ENCODE assay signal across 12 mouse cellular contexts in the genomic region with DNA sequence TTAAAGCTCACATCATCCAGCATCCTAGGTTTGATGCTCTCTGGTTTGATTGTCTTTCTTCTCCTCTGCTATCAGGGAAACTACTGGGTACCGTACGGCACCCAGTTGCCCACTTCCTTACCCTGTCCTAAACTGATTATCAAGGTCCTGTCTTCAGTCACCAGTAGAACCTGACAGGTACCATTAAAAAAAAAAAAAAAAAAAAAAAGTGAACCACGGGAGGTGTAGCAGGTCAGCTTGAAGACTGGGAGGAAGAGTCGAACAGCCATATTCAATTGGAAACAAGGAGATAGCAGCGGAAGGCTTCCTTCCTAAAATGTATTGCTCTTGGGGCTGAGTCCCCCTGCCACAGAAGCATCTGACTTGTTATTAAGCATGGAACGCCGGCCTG.
A peak's percentile ranks its signal among the peaks of the same experiment; 100 is the strongest.
DNase-seq lines count a peak whose midpoint lies in the region; ATAC-seq and TF ChIP-seq lines count a peak whose summit lies in the region.
"Had no signal": no experiment of that assay in that cellular context is flagged by ENCODE, and none has a peak within 500 bp of the region (broad histone marks: within the 10 kb centered on the region; RNA-seq: fewer than 3 reads in every experiment).

No protein-coding gene starts in this region.

- peaks cover 37% of the 10 kb centered on the region for H3K4me1 ChIP-seq in forebrain, embryonic 15.5 days
- peaks cover 93% of the 10 kb centered on the region for H3K4me1 ChIP-seq in forebrain, embryonic 10.5 days
- H3K4me1 ChIP-seq in intestine, embryonic 14.5 days (replicated peaks; ENCODE audit: control insufficient read depth, insufficient read depth, low read length): peaks cover 48% of the 10 kb centered on the region
- H3K4me1 ChIP-seq in intestine, postnatal 0 days (replicated peaks; ENCODE audit: control insufficient read depth, insufficient read depth, low read length): peaks cover 22% of the 10 kb centered on the region; the same call in 1 of the 2 replicates
- peaks cover 13% of the 10 kb centered on the region for H3K4me1 ChIP-seq in stomach, postnatal 0 days (replicated peaks; ENCODE audit: control insufficient read depth, insufficient read depth)

- no peaks in the 10 kb centered on the region for H3K9me3 ChIP-seq in forebrain, embryonic 15.5 days
- H3K9me3 ChIP-seq in forebrain, embryonic 10.5 days: no peaks in the 10 kb centered on the region
- H3K9me3 ChIP-seq in intestine, embryonic 14.5 days (ENCODE audit: control insufficient read depth, low read length): no peaks in the 10 kb centered on the region
- no peaks in the 10 kb centered on the region for H3K9me3 ChIP-seq in intestine, postnatal 0 days (ENCODE audit: control insufficient read depth)
- no peaks in the 10 kb centered on the region for H3K9me3 ChIP-seq in stomach, postnatal 0 days (ENCODE audit: control insufficient read depth, low read length)
- H3K9me3 ChIP-seq: hindbrain, embryonic 13.5 days; midbrain, embryonic 13.5 days; neural tube, embryonic 13.5 days had no signal

- no peak for DNase-seq in forebrain, embryonic 10.5 days (ENCODE audit: extremely low spot score, low spot score)
- no peak for DNase-seq in intestine, embryonic 14.5 days (ENCODE audit: low spot score)
- DNase-seq in thymus, postnatal 25 days: peak; percentile 9
- no peak for DNase-seq in thymus, postnatal 4 days
- DNase-seq in stomach, postnatal 0 days (ENCODE audit: low spot score): no peak
- DNase-seq in right cerebral cortex, postnatal 4 days: no peak
- DNase-seq: cerebellum, adult 11-12 months had no signal

- TF ChIP-seq EP300 in stomach, postnatal 0 days (optimal IDR thresholded peaks at IDR 0.05): no peak

- WGBS in forebrain, embryonic 15.5 days: 81% methylated on average over 7 of the region's 7 CpGs
- WGBS in forebrain, embryonic 10.5 days: 84% methylated on average over 7 of the region's 7 CpGs
- WGBS in intestine, embryonic 14.5 days: 29% methylated on average over 7 of the region's 7 CpGs
- 48% methylated on average over 7 of the region's 7 CpGs for WGBS in intestine, postnatal 0 days
- WGBS in stomach, postnatal 0 days: 41% methylated on average over 7 of the region's 7 CpGs

- ATAC-seq in forebrain, embryonic 15.5 days (replicated peaks): no peak
- no peak for ATAC-seq in intestine, embryonic 14.5 days (replicated peaks; ENCODE audit: low FRiP score, low TSS enrichment, low read depth)
- no peak for ATAC-seq in intestine, postnatal 0 days
- ATAC-seq in stomach, postnatal 0 days (ENCODE audit: low FRiP score, low TSS enrichment): no peak

- H3K36me3 ChIP-seq in forebrain, embryonic 15.5 days: no peaks in the 10 kb centered on the region
- H3K36me3 ChIP-seq in forebrain, embryonic 10.5 days (replicated peaks): no peaks in the 10 kb centered on the region
- H3K36me3 ChIP-seq in intestine, embryonic 14.5 days (ENCODE audit: control insufficient read depth, insufficient read depth, low read length): no peaks in the 10 kb centered on the region
- H3K36me3 ChIP-seq in intestine, postnatal 0 days (ENCODE audit: control insufficient read depth, insufficient read depth): no peaks in the 10 kb centered on the region
- no peaks in the 10 kb centered on the region for H3K36me3 ChIP-seq in stomach, postnatal 0 days (ENCODE audit: control insufficient read depth, insufficient read depth, low read length)
- H3K36me3 ChIP-seq: hindbrain, embryonic 13.5 days; midbrain, embryonic 13.5 days; neural tube, embryonic 13.5 days had no signal

- H3K9ac ChIP-seq in forebrain, embryonic 15.5 days (replicated peaks): no peak overlapping the region
- H3K9ac ChIP-seq in intestine, embryonic 14.5 days (ENCODE audit: low read length): no peak overlapping the region
- no peak overlapping the region for H3K9ac ChIP-seq in intestine, postnatal 0 days (ENCODE audit: low read depth, low read length)
- 0 out of 2 replicates have a peak overlapping the region, but pooled peaks have one; percentile 18 for H3K9ac ChIP-seq in stomach, postnatal 0 days (ENCODE audit: low read length)
- H3K9ac ChIP-seq: hindbrain, embryonic 13.5 days; midbrain, embryonic 13.5 days; neural tube, embryonic 13.5 days had no signal

- H3K27ac ChIP-seq in forebrain, embryonic 15.5 days (replicated peaks): peak overlapping the region; percentile 1; the same call in 1 of the 2 replicates
- no peak overlapping the region for H3K27ac ChIP-seq in forebrain, embryonic 10.5 days
- H3K27ac ChIP-seq in intestine, embryonic 14.5 days (ENCODE audit: low read depth): peak overlapping the region; percentile 92
- no peak overlapping the region for H3K27ac ChIP-seq in intestine, postnatal 0 days (ENCODE audit: low read depth, low read length)
- peak overlapping the region; percentile 90 for H3K27ac ChIP-seq in stomach, postnatal 0 days (replicated peaks)
- H3K27ac ChIP-seq: hindbrain, embryonic 13.5 days; midbrain, embryonic 13.5 days; neural tube, embryonic 13.5 days had no signal

- H3K27me3 ChIP-seq in forebrain, embryonic 15.5 days: no peaks in the 10 kb centered on the region
- peaks cover 7% of the 10 kb centered on the region for H3K27me3 ChIP-seq in forebrain, embryonic 10.5 days (ENCODE audit: poor library complexity, severe bottlenecking)
- no peaks in the 10 kb centered on the region for H3K27me3 ChIP-seq in intestine, embryonic 14.5 days (replicated peaks; ENCODE audit: control insufficient read depth, insufficient read depth, low read length)
- no peaks in the 10 kb centered on the region for H3K27me3 ChIP-seq in intestine, postnatal 0 days (replicated peaks; ENCODE audit: control insufficient read depth, insufficient read depth, low read length)
- no peaks in the 10 kb centered on the region for H3K27me3 ChIP-seq in stomach, postnatal 0 days (ENCODE audit: control insufficient read depth, insufficient read depth, low read length)
- H3K27me3 ChIP-seq: neural tube, embryonic 13.5 days had no signal

- H3K4me3 ChIP-seq in forebrain, embryonic 15.5 days: no peak overlapping the region
- no peak overlapping the region for H3K4me3 ChIP-seq in forebrain, embryonic 10.5 days
- no peak overlapping the region for H3K4me3 ChIP-seq in intestine, embryonic 14.5 days (ENCODE audit: low read depth, low read length)
- H3K4me3 ChIP-seq in intestine, postnatal 0 days (ENCODE audit: low read depth, low read length): no peak overlapping the region
- no peak overlapping the region for H3K4me3 ChIP-seq in stomach, postnatal 0 days (ENCODE audit: low read depth, low read length)
- H3K4me3 ChIP-seq: hindbrain, embryonic 13.5 days; midbrain, embryonic 13.5 days had no signal

- no peak for TF ChIP-seq CTCF in intestine, postnatal 0 days (IDR thresholded peaks at IDR 0.05; ENCODE audit: low read depth)
- no peak for TF ChIP-seq CTCF in stomach, postnatal 0 days (IDR thresholded peaks at IDR 0.05; ENCODE audit: low read depth)

- no peak overlapping the region for H3K4me2 ChIP-seq in forebrain, embryonic 15.5 days (replicated peaks)
- peak overlapping the region; percentile 56 for H3K4me2 ChIP-seq in intestine, embryonic 14.5 days (ENCODE audit: low read length)
- H3K4me2 ChIP-seq in intestine, postnatal 0 days (replicated peaks; ENCODE audit: low read depth): no peak overlapping the region; the same call in 1 of the 2 replicates
- peak overlapping the region; percentile 66 for H3K4me2 ChIP-seq in stomach, postnatal 0 days (replicated peaks; ENCODE audit: low read depth)

Comparison
In these comparisons a context has a peak if more than half of its experiments do, and no peak if none do; other contexts are left out.
1. H3K27ac ChIP-seq: peak in forebrain, embryonic 15.5 days (single experiment), intestine, embryonic 14.5 days (single experiment) and stomach, postnatal 0 days (single experiment); none in forebrain, embryonic 10.5 days (single experiment) and intestine, postnatal 0 days (single experiment).
2. H3K4me2 ChIP-seq: peak in intestine, embryonic 14.5 days (single experiment) and stomach, postnatal 0 days (single experiment); none in forebrain, embryonic 15.5 days (single experiment) and intestine, postnatal 0 days (single experiment).